Mouse (Mus musculus) liver, embryonic 11.5 days (tissue): ENCODE measurements around the gene Sall2. TPM values are rescaled to one million over a fixed set of nuclear protein-coding genes. Genes with fewer than 3 reads are reported as not detected.

Experiments used
- ATAC-seq: fragments of 200-750 bp; cut with Nextera tagmentation; replicated peaks from 2 replicates; pipeline ENCODE4 v1.8.0; 2017; ENCODE audit warnings: moderate number of reproducible peaks, mild to moderate bottlenecking, moderate TSS enrichment, moderate library complexity; ENCODE audit not compliant: low FRiP score
- DNase-seq: peaks from one replicate; pipeline ENCODE4 v3.0.0-alpha.2; 2017; ENCODE audit warnings: low spot score
- H3K27ac ChIP-seq: fragments of 300-500 bp; sonication (generic); 2 replicates; pipeline ENCODE4 v1.5.1; 2014; ENCODE audit warnings: mild to moderate bottlenecking, low read depth, low read length, control low read depth
- H3K27me3 ChIP-seq: fragments of 300-500 bp; sonication (generic); replicated peaks from 2 replicates; pipeline ENCODE4 v1.6.1; 2014; ENCODE audit warnings: low read length, mixed read lengths; ENCODE audit not compliant: control insufficient read depth, insufficient read depth
- H3K36me3 ChIP-seq: fragments of 300-500 bp; sonication (generic); 2 replicates; pipeline ENCODE4 v1.6.1; 2014; ENCODE audit warnings: mild to moderate bottlenecking, low read length, moderate library complexity, mixed read lengths; ENCODE audit not compliant: control insufficient read depth, insufficient read depth
- H3K4me1 ChIP-seq: fragments of 300-500 bp; sonication (generic); replicated peaks from 2 replicates; pipeline ENCODE4 v1.6.1; 2014; ENCODE audit warnings: low read length, mixed read lengths; ENCODE audit not compliant: control insufficient read depth, insufficient read depth
- H3K4me2 ChIP-seq: fragments of 300-500 bp; sonication (generic); 2 replicates; pipeline ENCODE4 v1.6.1; 2014; ENCODE audit warnings: mild to moderate bottlenecking, control low read depth, moderate library complexity
- H3K4me3 ChIP-seq: fragments of 300-500 bp; sonication (generic); 2 replicates; pipeline ENCODE4 v1.5.1; 2014; ENCODE audit warnings: low read depth, low read length, control low read depth
- H3K9ac ChIP-seq: fragments of 300-500 bp; sonication (generic); 2 replicates; pipeline ENCODE4 v1.6.1; 2014; ENCODE audit warnings: low read depth, low read length, control low read depth
- H3K9me3 ChIP-seq: fragments of 300-500 bp; sonication (generic); 2 replicates; pipeline ENCODE4 v1.6.1; 2016; ENCODE audit warnings: low read length, inconsistent platforms, mixed read lengths; ENCODE audit not compliant: control insufficient read depth
- WGBS: fragments of 180-500 bp; shearing (Covaris S2); extraction: QIAGEN DNeasy Blood & Tissue Kit; methylation state at CpG from one replicate; pipeline ENCODE4 v1.1.7; 2014; 5-methylcytosine and 5-hydroxymethylcytosine counted together
- polyA plus RNA-seq: library from polyadenylated mRNA; unstranded; fragments of >200 nt; fragmentation: Nextera tagmentation; extraction: Ambion mirVana; gene quantifications from 2 replicates; pipeline ENCODE4 v1.2.1, GENCODE M21; 2014

Sall2 gene
- polyA plus RNA-seq, 1 experiment from 2014 or later: 9.8 TPM

DNA sequence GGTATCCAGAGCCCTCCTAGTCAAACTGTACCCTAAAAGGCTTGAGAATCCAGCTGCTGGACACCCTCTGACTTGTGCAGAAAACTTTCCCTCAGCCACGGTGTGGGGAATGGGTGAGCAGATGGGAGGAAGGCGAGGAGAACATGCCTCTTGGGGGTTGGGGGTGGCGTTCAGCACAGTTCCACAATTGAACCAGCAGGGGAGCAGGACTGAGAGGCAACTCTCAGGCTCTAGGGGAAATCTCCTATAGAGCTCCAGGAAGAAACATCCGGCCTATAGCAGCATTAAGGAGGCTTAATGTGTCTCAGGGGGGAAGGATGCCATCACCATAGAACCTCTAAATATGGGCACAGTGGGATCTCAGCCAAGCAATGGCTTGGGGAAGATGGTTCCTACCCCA, 2.7 kb downstream of the Sall2 start:
- H3K4me2 ChIP-seq: no peak overlapping the region
- no peak overlapping the region for H3K4me3 ChIP-seq
- 17% methylated on average over 4 of the region's 4 CpGs for WGBS
- no peaks in the 10 kb centered on the region for H3K9me3 ChIP-seq
- no peak for ATAC-seq
- H3K4me1 ChIP-seq: no peaks in the 10 kb centered on the region
- H3K27ac ChIP-seq: no peak overlapping the region
- H3K36me3 ChIP-seq: no peaks in the 10 kb centered on the region
- peaks cover 48% of the 10 kb centered on the region for H3K27me3 ChIP-seq
- no peak overlapping the region for H3K9ac ChIP-seq
- no peak for DNase-seq

GRCm38 (mm10) chr14:52319361-52319760, 9.2 kb downstream of the Sall2 start:
- Histone ChIP-seq H3K9me3 (no peaks in the 10 kb centered on the region), H3K36me3 (no peaks in the 10 kb centered on the region), H3K4me2 (no peak overlapping the region), H3K4me3 (no peak overlapping the region), H3K4me1 (peaks cover 10% of the 10 kb centered on the region), H3K27ac (no peak overlapping the region), H3K9ac (no peak overlapping the region), H3K27me3 (peaks cover 18% of the 10 kb centered on the region)
- no peak for DNase-seq
- ATAC-seq: no peak
- 65% methylated on average over 6 of the region's 6 CpGs for WGBS

DNA sequence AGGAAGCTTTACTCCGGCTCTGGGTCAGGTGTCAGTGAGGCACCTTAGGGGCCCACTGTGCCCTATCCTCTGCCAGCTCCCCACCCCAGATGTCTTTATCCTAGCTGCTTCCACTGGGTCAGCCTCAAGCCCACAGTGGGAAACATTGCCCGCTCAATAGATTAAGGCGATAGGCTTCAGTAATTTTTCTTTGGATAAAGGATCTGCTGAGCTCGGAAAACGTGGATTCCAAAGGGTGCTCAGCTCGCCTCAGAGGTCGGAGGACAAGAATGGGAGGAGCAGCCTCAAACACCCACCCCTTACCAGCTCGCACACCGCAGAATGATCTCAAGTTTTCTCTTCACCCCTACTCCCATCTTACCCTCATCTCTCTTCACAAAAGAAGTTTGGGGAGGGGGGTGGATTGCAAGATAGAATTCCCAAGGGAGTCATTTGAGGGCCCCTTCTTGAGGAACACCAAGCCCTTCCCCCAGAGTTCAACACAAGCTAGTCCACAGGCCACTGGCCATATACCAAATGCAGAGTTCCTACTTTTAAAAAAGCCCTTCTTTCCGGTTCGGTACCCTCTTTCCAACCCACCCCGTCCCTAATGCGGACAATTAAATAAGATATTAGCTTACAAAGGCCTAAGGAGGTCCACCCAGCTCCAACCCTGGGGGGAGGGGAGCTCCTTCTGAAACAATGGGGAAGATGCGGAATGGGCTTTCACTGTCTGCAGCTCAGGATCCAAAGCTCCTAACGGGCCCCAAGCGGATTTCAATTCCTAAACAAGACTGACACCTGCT, 11.9 kb downstream of the Sall2 start:
- Histone ChIP-seq H3K4me1 (peaks cover 10% of the 10 kb centered on the region), H3K36me3 (peaks cover 19% of the 10 kb centered on the region), H3K27me3 (peaks cover 30% of the 10 kb centered on the region), H3K4me2 (peak overlapping the region; percentile 90), H3K9ac (peak overlapping the region; percentile 73; the same call in 1 of the 2 replicates), H3K4me3 (peak overlapping the region; percentile 72), H3K9me3 (0 out of 2 replicates have a peak, but pooled peaks cover 2% of the 10 kb centered on the region), H3K27ac (0 out of 2 replicates have a peak overlapping the region, but pooled peaks have one; percentile 65)
- ATAC-seq (peak; percentile 46), DNase-seq (no peak)
- 11% methylated on average over 16 of the region's 16 CpGs for WGBS

DNA sequence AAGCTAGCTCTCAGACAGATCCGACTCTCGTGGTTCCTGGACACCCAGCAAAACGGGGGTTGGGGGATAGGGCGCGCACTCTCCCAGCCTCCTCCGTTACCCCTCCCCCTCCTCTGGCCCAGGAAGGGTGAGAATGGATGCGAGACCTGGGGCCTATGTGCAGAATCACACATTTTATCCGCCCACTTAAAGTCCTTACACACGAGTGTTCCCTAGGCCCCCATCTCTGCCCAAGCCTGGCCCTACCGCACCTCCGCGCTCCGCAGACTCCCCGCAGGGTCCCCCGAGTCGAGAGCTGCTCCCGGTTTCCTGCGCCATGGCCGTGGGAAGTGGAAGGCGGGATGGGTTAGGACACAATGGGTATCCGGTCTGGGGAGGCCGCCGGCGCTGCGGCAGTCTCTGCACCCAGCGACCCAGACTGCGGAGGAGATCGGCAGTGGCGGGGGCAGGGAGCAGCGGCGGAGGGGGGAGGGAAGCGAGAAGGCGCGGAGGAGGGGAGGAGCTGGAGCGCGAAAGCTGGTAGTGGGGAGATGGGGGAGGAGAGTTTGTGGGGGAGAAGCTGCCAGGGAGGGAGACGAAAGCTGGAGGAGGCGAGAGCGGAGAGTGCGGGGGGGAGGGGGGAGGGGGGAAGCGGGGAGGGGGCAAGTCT, 12.6 kb downstream of the Sall2 start:
- DNase-seq (peak; percentile 81), ATAC-seq (peak; percentile 60)
- peaks cover 19% of the 10 kb centered on the region for H3K36me3 ChIP-seq
- WGBS: under 1% methylated on average over 30 of the region's 41 CpGs
- H3K4me2 ChIP-seq: peak overlapping the region; percentile 90
- peak overlapping the region; percentile 73 for H3K9ac ChIP-seq
- H3K4me1 ChIP-seq: peaks cover 10% of the 10 kb centered on the region
- peak overlapping the region; percentile 65; the same call in 1 of the 2 replicates for H3K27ac ChIP-seq
- H3K27me3 ChIP-seq: peaks cover 30% of the 10 kb centered on the region
- H3K4me3 ChIP-seq: peak overlapping the region; percentile 72
- 0 out of 2 replicates have a peak, but pooled peaks cover 2% of the 10 kb centered on the region for H3K9me3 ChIP-seq

- WGBS: 5% methylated on average over 17 of the region's 17 CpGs
- Histone ChIP-seq H3K9me3 (0 out of 2 replicates have a peak, but pooled peaks cover 2% of the 10 kb centered on the region), H3K27me3 (peaks cover 30% of the 10 kb centered on the region), H3K36me3 (peaks cover 19% of the 10 kb centered on the region), H3K4me1 (peaks cover 10% of the 10 kb centered on the region), H3K9ac (peak overlapping the region; percentile 73), H3K27ac (no peak overlapping the region), H3K4me3 (peak overlapping the region; percentile 72), H3K4me2 (peak overlapping the region; percentile 90)
- ATAC-seq (no peak; the same call in 1 of the 2 replicates), DNase-seq (no peak)
Observed at GRCm38 (mm10) chr14:52315283-52315780, 13.2 kb downstream of the Sall2 start.

- Histone ChIP-seq H3K27me3 (peaks cover 30% of the 10 kb centered on the region), H3K4me1 (peaks cover 10% of the 10 kb centered on the region), H3K9me3 (0 out of 2 replicates have a peak, but pooled peaks cover 2% of the 10 kb centered on the region), H3K9ac (no peak overlapping the region; the same call in 1 of the 2 replicates), H3K4me3 (peak overlapping the region; percentile 72), H3K36me3 (peaks cover 19% of the 10 kb centered on the region), H3K4me2 (peak overlapping the region; percentile 90), H3K27ac (no peak overlapping the region)
- DNase-seq: no peak
- WGBS: 32% methylated on average over 8 of the region's 8 CpGs
- no peak for ATAC-seq
Observed at GRCm38 (mm10) chr14:52314808-52315150, 13.8 kb downstream of the Sall2 start.

DNA sequence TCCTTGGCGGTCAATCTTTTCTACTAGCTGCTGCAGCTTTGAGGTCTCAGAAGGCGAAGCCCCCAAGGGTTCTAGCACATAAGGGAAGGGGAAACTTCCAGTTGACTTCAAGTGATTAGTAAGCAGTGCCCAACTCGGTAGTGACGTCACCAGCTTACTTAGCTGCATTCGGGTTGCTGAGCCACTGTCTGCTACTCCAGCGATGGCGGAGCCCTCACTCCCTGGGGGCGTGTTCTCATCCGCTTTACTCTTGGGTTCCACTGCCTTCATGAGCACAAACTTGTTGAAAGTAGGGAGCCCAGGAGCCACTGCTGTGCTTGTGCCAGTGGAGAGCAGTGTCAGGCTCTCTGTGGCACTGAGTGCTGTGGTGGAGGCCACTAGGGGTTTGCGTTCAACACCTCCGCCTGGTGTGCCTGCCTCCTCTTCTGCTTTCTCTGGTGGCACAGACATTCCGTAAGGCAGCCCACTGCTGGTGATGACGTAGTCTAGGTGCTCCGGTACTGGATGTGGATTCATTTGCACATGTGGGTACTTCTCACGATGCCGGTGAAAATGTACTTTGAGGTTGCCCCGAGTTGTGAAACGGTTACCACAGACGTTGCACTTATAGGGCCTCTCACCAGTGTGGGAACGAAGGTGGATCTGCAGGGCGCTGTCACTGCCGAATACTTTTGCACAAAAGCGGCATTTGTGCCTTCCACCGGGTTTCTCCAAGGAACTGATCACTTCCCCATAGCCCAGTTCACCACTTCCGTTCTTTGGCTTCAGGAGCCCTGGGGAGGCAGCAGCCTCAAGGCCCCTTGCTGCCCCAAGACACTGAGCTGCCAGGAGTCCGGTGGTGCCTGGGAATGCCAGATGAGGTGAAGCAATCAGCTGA, 14.4 kb downstream of the Sall2 start:
- H3K27me3 ChIP-seq: peaks cover 30% of the 10 kb centered on the region
- no peak overlapping the region for H3K27ac ChIP-seq
- peak overlapping the region; percentile 90 for H3K4me2 ChIP-seq
- H3K9ac ChIP-seq: no peak overlapping the region
- 0 out of 2 replicates have a peak, but pooled peaks cover 2% of the 10 kb centered on the region for H3K9me3 ChIP-seq
- H3K4me1 ChIP-seq: peaks cover 10% of the 10 kb centered on the region
- H3K36me3 ChIP-seq: peaks cover 19% of the 10 kb centered on the region
- 65% methylated on average over 26 of the region's 26 CpGs for WGBS
- peak overlapping the region; percentile 72 for H3K4me3 ChIP-seq
- ATAC-seq (no peak), DNase-seq (no peak)

GRCm38 (mm10) chr14:52310906-52311305, 17.7 kb downstream of the Sall2 start:
- Histone ChIP-seq H3K27me3 (peaks cover 28% of the 10 kb centered on the region), H3K4me3 (no peak overlapping the region), H3K9ac (no peak overlapping the region), H3K27ac (no peak overlapping the region), H3K9me3 (0 out of 2 replicates have a peak, but pooled peaks cover 2% of the 10 kb centered on the region), H3K36me3 (peaks cover 19% of the 10 kb centered on the region), H3K4me1 (peaks cover 16% of the 10 kb centered on the region), H3K4me2 (no peak overlapping the region)
- ATAC-seq (no peak), DNase-seq (no peak)
- 83% methylated on average over 2 of the region's 2 CpGs for WGBS
